Mouse (Mus musculus) heart, embryonic 16.5 days (tissue): ENCODE results near the gene Sik1. TPM values are rescaled to one million over a fixed set of nuclear protein-coding genes. Genes with fewer than 3 reads are reported as not detected.

Experiments
- ATAC-seq: fragments of 200-750 bp; cut with Nextera tagmentation; replicated peaks from 2 replicates; pipeline ENCODE4 v1.8.0; 2017; ENCODE audit warnings: moderate number of reproducible peaks; ENCODE audit not compliant: insufficient read depth, low FRiP score; ENCODE audit errors: extremely low read depth
- H3K27ac ChIP-seq: fragments of 300-500 bp; sonication (generic); 2 replicates; pipeline ENCODE4 v1.5.1; 2014; ENCODE audit warnings: mild to moderate bottlenecking, low read length, control low read depth, moderate library complexity
- H3K27me3 ChIP-seq: fragments of 300-500 bp; sonication (generic); 2 replicates; pipeline ENCODE4 v1.6.1; 2014; ENCODE audit warnings: low read length, mixed read lengths; ENCODE audit not compliant: control insufficient read depth, insufficient read depth
- H3K36me3 ChIP-seq: fragments of 300-500 bp; sonication (generic); 2 replicates; pipeline ENCODE4 v1.6.1; 2014; ENCODE audit not compliant: control insufficient read depth, insufficient read depth
- H3K4me1 ChIP-seq: fragments of 300-500 bp; sonication (generic); 2 replicates; pipeline ENCODE4 v1.6.1; 2014; ENCODE audit warnings: low read length, mixed read lengths; ENCODE audit not compliant: control insufficient read depth, insufficient read depth
- H3K4me2 ChIP-seq: fragments of 300-500 bp; sonication (generic); 2 replicates; pipeline ENCODE4 v1.6.1; 2014; ENCODE audit warnings: low read depth, mild to moderate bottlenecking, control low read depth, low read length
- H3K4me3 ChIP-seq: fragments of 300-500 bp; sonication (generic); 2 replicates; pipeline ENCODE4 v1.5.1; 2014; ENCODE audit warnings: mild to moderate bottlenecking, control low read depth, low read length
- H3K9ac ChIP-seq: fragments of 300-500 bp; sonication (generic); 2 replicates; pipeline ENCODE4 v1.6.1; 2014; ENCODE audit warnings: low read length, control low read depth
- H3K9me3 ChIP-seq: fragments of 300-500 bp; sonication (generic); replicated peaks from 2 replicates; pipeline ENCODE4 v1.6.1; 2016; ENCODE audit warnings: low read length; ENCODE audit not compliant: control insufficient read depth
- WGBS: fragments of 180-500 bp; shearing (Covaris S2); extraction: QIAGEN DNeasy Blood & Tissue Kit; methylation state at CpG from one replicate; pipeline ENCODE4 v1.1.7; 2014; 5-methylcytosine and 5-hydroxymethylcytosine counted together
- polyA plus RNA-seq: library from polyadenylated mRNA; unstranded; fragments of >200 nt; fragmentation: Nextera tagmentation; extraction: Ambion mirVana; gene quantifications from 2 replicates; pipeline ENCODE4 v1.2.1, GENCODE M21; 2015

The Sik1 gene
- polyA plus RNA-seq, 1 experiment from 2014 or later, result 13.0 TPM

DNA sequence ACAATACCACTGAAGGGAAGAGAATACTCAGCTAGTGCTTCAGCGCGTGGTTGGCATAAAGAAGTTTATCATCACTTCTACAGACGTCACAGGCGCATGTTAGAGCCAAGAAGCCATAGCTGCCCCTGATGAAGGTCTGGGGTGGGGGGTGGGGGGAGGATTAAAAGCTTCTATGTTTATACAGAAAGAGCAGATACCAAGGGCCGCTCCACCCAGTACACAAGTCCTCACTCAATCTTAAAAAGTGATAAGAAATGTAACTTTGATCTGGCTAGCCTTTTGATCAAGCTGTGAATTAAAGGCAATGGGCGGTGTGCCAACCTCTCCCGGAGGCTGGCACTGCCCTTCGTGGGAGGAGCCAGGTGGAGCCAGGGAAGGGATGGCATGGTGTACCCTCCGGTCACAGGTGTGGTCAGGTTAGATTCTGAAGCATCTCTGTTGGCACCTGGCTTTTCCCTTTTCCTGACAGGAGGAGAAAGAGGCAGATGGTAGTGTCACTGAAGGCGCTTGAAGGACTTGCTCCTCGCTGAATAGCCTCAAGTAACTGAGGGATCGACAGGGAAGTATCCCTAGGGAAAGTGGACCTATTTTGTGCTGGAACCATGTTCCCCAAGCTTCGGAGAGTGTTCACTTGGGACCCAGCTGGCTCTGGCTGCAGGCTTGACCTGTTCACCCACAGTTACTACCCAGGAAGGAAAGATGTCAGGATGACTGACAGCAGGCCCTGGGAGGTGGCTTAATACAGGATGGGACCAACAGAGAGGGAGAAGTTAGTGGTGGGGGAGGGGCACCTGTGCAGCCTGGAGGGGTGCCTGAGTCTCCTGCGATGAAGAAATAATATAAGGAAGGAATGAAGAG lies 16.6 kb upstream of the Sik1 start:
- Histone ChIP-seq H3K4me1 (peaks cover 10% of the 10 kb centered on the region), H3K27ac (no peak overlapping the region), H3K9me3 (no peaks in the 10 kb centered on the region), H3K36me3 (no peaks in the 10 kb centered on the region), H3K4me3 (no peak overlapping the region), H3K4me2 (no peak overlapping the region), H3K9ac (no peak overlapping the region), H3K27me3 (no peaks in the 10 kb centered on the region)
- ATAC-seq, result no peak
- WGBS, result 66% methylated on average over 14 of the region's 14 CpGs

GRCm38 (mm10) chr17:31870931-31871421 lies 15.4 kb upstream of the Sik1 start:
- Histone ChIP-seq H3K4me2 (peak overlapping the region; percentile 30), H3K9me3 (no peaks in the 10 kb centered on the region)

DNA sequence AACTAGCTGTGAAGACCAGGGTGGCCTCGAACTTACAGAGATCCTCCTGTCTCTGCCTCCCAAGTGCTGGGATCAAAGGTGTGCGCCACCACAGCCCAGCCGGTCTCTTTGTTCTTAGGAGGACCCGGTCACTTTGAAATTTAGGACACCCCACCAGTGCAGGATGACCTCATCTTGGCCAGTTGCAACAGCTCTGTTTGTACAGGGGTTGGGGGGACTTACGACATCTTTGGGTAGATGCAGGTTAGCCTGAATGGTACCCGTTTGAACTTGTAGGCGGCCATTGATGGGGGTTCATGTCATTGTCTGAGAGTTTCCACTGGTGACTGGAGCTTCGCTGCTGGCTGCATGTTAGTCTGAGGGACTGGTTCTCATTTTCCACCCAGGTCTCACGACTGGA lies 14.8 kb upstream of the Sik1 start:
- peak overlapping the region; percentile 30 for H3K4me2 ChIP-seq
- H3K27me3 ChIP-seq, result no peaks in the 10 kb centered on the region
- H3K36me3 ChIP-seq, result no peaks in the 10 kb centered on the region
- H3K9ac ChIP-seq, result no peak overlapping the region
- no peak overlapping the region for H3K4me3 ChIP-seq
- H3K4me1 ChIP-seq, result peaks cover 13% of the 10 kb centered on the region
- H3K27ac ChIP-seq, result no peak overlapping the region
- no peak for ATAC-seq
- 76% methylated on average over 9 of the region's 9 CpGs for WGBS
- no peaks in the 10 kb centered on the region for H3K9me3 ChIP-seq

More at GRCm38 (mm10) chr17:31870931-31871421, 15.4 kb upstream of the Sik1 start:
- Histone ChIP-seq H3K27me3 (no peaks in the 10 kb centered on the region), H3K9ac (peak overlapping the region; percentile 38; the same call in 1 of the 2 replicates), H3K4me3 (no peak overlapping the region), H3K27ac (no peak overlapping the region), H3K36me3 (no peaks in the 10 kb centered on the region), H3K4me1 (peaks cover 10% of the 10 kb centered on the region)
- no peak for ATAC-seq
- WGBS, result 18% methylated on average over 13 of the region's 13 CpGs

DNA sequence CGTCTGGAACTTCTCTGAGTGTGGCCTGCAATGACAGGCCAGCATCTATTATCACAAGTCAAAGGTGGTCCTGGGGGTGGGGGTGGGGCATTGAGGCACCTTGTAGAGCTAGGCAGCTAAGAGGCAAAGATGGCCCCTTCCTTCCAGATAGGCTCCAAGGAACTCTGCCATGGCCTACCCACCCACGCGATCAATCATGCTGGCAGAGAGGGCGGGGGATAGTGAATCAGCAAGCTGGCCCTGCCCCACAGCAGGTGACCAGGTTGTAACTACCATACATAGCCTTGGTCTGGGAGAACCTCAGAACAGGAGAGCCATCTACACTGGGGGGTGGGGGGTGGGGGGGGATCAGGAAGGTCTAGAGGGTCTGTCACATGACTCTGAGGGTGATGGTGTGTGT lies 12.5 kb upstream of the Sik1 start:
- H3K9me3 ChIP-seq, result no peaks in the 10 kb centered on the region
- no peak overlapping the region for H3K4me2 ChIP-seq
- H3K27me3 ChIP-seq, result no peaks in the 10 kb centered on the region
- no peak for ATAC-seq
- no peak overlapping the region for H3K27ac ChIP-seq
- 79% methylated on average over 4 of the region's 4 CpGs for WGBS
- H3K36me3 ChIP-seq, result no peaks in the 10 kb centered on the region
- no peak overlapping the region for H3K9ac ChIP-seq
- H3K4me1 ChIP-seq, result peaks cover 9% of the 10 kb centered on the region
- no peak overlapping the region for H3K4me3 ChIP-seq

DNA sequence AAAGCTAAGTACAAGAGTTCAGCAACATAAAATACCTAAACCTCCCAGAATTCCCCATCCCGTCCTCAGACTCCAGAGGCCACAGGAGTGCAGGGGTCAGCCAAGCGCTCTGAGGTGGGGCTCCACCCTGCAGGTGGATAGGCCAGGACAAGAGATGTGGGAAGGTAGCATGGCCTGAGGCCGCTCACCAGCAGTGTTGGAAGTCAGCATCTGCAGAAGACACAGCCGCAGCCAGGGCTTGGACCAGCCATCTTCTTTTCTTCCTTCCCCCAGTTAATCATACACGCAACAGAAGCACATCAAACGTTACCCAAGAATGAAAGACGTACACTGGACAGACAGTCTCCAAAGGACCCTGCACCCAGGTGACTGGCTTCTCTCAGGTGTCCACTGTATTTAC lies 11.5 kb upstream of the Sik1 start:
- WGBS, result 93% methylated on average over 7 of the region's 7 CpGs
- Histone ChIP-seq H3K9me3 (no peaks in the 10 kb centered on the region), H3K4me3 (no peak overlapping the region), H3K27ac (no peak overlapping the region), H3K9ac (no peak overlapping the region), H3K36me3 (no peaks in the 10 kb centered on the region), H3K4me2 (no peak overlapping the region), H3K4me1 (peaks cover 9% of the 10 kb centered on the region), H3K27me3 (no peaks in the 10 kb centered on the region)
- no peak for ATAC-seq

- no peak overlapping the region for H3K4me3 ChIP-seq
- ATAC-seq, result 0 out of 2 replicates have a peak, but pooled peaks have one; percentile 23
- H3K4me2 ChIP-seq, result no peak overlapping the region
- H3K36me3 ChIP-seq, result no peaks in the 10 kb centered on the region
- H3K4me1 ChIP-seq, result peaks cover 3% of the 10 kb centered on the region
- no peak overlapping the region for H3K9ac ChIP-seq
- 56% methylated on average over 7 of the region's 7 CpGs for WGBS
- no peaks in the 10 kb centered on the region for H3K27me3 ChIP-seq
- no peak overlapping the region for H3K27ac ChIP-seq
- H3K9me3 ChIP-seq, result no peaks in the 10 kb centered on the region
These were observed 10.0 kb upstream of the Sik1 start for GRCm38 (mm10) chr17:31865636-31866035.

DNA sequence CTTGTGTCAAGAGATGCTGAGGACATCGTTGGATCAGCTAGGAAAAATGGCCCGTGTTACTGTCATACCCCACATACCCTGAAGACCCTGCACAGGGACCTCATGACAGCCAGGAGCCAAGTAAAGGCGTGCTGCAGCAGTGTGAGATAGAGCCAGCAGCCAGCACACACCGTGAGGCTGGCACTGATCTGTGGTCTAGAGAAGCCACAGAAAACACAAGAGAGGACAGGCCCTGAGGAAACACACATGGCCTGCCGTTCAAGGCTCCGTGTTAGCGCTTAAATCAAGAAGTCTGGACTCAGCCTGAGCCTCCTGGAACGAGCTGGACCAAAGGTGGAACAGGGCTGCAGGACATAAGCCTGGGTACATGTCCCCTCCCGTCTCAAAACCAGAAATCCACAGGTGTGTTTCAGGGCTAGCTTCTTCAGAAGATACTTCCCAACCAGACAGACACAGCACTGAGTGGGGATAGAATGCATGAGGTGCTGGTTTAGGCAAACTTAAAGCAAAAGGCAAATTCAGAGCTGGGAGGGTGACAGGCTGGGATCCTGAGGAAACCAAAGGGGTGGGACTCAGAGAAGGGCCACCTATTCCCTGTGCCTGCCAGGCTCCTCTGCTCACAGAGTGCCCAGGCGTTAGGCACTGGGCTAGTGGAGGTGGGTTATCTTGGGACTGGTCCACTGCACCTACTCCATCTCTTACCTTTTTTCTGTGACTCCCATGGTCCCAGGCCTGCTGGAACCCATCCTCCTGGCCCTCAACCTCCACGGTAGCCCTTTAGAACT lies 9.3 kb upstream of the Sik1 start:
- Histone ChIP-seq H3K9me3 (no peaks in the 10 kb centered on the region), H3K4me1 (peaks cover 3% of the 10 kb centered on the region), H3K4me2 (no peak overlapping the region), H3K9ac (no peak overlapping the region), H3K27ac (no peak overlapping the region), H3K4me3 (no peak overlapping the region), H3K36me3 (no peaks in the 10 kb centered on the region), H3K27me3 (no peaks in the 10 kb centered on the region)
- 61% methylated on average over 11 of the region's 11 CpGs for WGBS
- no peak for ATAC-seq

- H3K27me3 ChIP-seq, result no peaks in the 10 kb centered on the region
- H3K36me3 ChIP-seq, result no peaks in the 10 kb centered on the region
- WGBS, result 77% methylated on average over 10 of the region's 10 CpGs
- no peak for ATAC-seq
- no peak overlapping the region for H3K9ac ChIP-seq
- H3K27ac ChIP-seq, result no peak overlapping the region
- no peaks in the 10 kb centered on the region for H3K9me3 ChIP-seq
- H3K4me1 ChIP-seq, result peaks cover 3% of the 10 kb centered on the region
- no peak overlapping the region for H3K4me3 ChIP-seq
- no peak overlapping the region for H3K4me2 ChIP-seq
These were observed 7.7 kb upstream of the Sik1 start for GRCm38 (mm10) chr17:31863151-31863815.
